8 mouse cellular contexts compared by ENCODE assay signal in the genomic region with DNA sequence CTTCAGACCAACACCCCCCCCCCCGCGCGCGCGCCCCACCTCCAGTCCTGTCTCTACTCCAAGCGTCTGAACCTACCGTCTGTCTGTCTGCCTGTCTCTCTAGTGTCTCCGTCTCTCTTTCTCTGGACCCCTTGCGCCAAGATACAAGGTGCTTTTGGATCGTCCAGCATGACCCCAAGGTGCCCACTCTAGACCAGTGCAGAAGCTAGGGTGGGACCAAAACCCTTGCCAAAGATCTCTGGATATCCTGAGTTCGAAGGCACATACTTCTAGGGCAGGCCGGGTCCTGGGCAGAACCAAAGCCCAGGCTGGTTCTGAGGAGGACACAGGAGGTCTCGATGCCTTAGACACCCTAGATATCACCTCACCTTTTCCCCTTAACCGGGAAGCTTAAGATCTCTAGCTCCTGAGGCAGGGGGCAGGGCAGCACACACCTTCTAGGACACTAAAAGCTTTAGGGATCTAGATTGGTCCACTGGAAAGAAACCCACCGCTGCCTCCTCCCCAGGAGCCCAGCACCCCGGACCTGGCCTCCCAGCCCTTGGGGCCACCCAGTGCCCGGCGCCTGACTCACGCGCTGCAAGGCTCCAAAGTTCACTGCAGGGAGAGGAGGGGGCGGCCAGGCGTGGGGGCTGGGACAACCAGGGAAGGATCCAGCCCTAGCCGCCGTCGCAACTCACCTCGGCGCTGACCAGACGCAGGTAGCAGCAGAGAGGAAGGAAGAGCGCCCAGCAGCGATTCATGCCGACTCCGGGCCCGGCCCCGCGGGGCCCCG. TPM values are rescaled to one million over a fixed set of nuclear protein-coding genes. Genes with fewer than 3 reads are reported as not detected.
DNase-seq lines count a peak whose midpoint lies in the region; ATAC-seq and TF ChIP-seq lines count a peak whose summit lies in the region.

No protein-coding gene starts in this region.

- no peaks in the 10 kb centered on the region for H3K27me3 ChIP-seq in kidney, adult 2 months (replicated peaks; ENCODE audit: control insufficient read depth, insufficient read depth, low read length)
- H3K27me3 ChIP-seq in midbrain, embryonic 13.5 days: peaks cover 80% of the 10 kb centered on the region

- no peak for ATAC-seq in midbrain, embryonic 13.5 days

- no peak for TF ChIP-seq POLR2A in kidney, adult 2 months (IDR thresholded peaks at IDR 0.05; ENCODE audit: low read depth, low read length)

- TF ChIP-seq CTCF in kidney, adult 2 months (conservative IDR thresholded peaks at IDR 0.05; ENCODE audit: insufficient read depth, insufficient read length, low read depth, low read length): no peak

- peak overlapping the region; percentile 97 for H3K27ac ChIP-seq in kidney, adult 2 months (ENCODE audit: insufficient read depth, low read depth, low read length)
- peak overlapping the region; percentile 64; the same call in 1 of the 2 replicates for H3K27ac ChIP-seq in midbrain, embryonic 13.5 days

- WGBS in kidney, adult 2 months: 2% methylated on average over 36 of the region's 36 CpGs
- WGBS in midbrain, embryonic 13.5 days: 3% methylated on average over 35 of the region's 36 CpGs

- peak overlapping the region; percentile 76 for H3K4me3 ChIP-seq in kidney, adult 2 months (ENCODE audit: insufficient read depth, low read depth, low read length)
- peak overlapping the region; percentile 66 for H3K4me3 ChIP-seq in midbrain, embryonic 13.5 days (replicated peaks)

- H3K4me1 ChIP-seq in kidney, adult 2 months (ENCODE audit: control insufficient read depth, insufficient read depth, low read length): peaks cover 11% of the 10 kb centered on the region
- H3K4me1 ChIP-seq in midbrain, embryonic 13.5 days (replicated peaks): peaks cover 37% of the 10 kb centered on the region

- H3K36me3 ChIP-seq in kidney, adult 2 months (ENCODE audit: control insufficient read depth, insufficient read depth, low read length): no peaks in the 10 kb centered on the region
- H3K36me3 ChIP-seq in midbrain, embryonic 13.5 days: no peaks in the 10 kb centered on the region

- DNase-seq in cerebellum, adult 9-11 months: peak; percentile 45
- DNase-seq in cerebellum, postnatal 36 days: no peak
- DNase-seq in thymus, postnatal 4 days: peak; percentile 49
- no peak for DNase-seq in thymus, postnatal 14 days
- peak; percentile 89 for DNase-seq in kidney, adult 2 months
- DNase-seq in frontal cortex, adult 2 months (ENCODE audit: extremely low spot score in 1 of 2, low spot score in 1 of 2): no peak
- DNase-seq in frontal cortex, postnatal 14 days (ENCODE audit: low spot score in 2 of 2): no peak

- H3K4me2 ChIP-seq in midbrain, embryonic 13.5 days (replicated peaks): peak overlapping the region; percentile 94

- H3K9me3 ChIP-seq in midbrain, embryonic 13.5 days: no peaks in the 10 kb centered on the region

- peak overlapping the region; percentile 76 for H3K9ac ChIP-seq in midbrain, embryonic 13.5 days (replicated peaks)

RNA-seq across cellular contexts. Expression of a gene that starts 1.3 kb away (rescaled TPM):
- polyA plus RNA-seq in kidney, adult 2 months (2012; rRNA removed): 32.2 and 33.4 TPM in 2 replicates
- 2.1 and 2.3 TPM in 2 replicates for polyA plus RNA-seq in midbrain, embryonic 13.5 days (2015; fragmentation: Nextera tagmentation; extraction: Ambion mirVana)
- polyA plus RNA-seq in frontal cortex, adult 2 months (2012; rRNA removed): 30.7 and 32.4 TPM in 2 replicates

RNA-seq across cellular contexts. Expression of a gene that starts 42.5 kb away (rescaled TPM):
- polyA plus RNA-seq in kidney, adult 2 months (2012; rRNA removed): 41.3 and 44.1 TPM in 2 replicates
- 3.0 and 4.3 TPM in 2 replicates for polyA plus RNA-seq in midbrain, embryonic 13.5 days (2015; fragmentation: Nextera tagmentation; extraction: Ambion mirVana)
- 58.6 TPM in 2 replicates for polyA plus RNA-seq in frontal cortex, adult 2 months (2012; rRNA removed)

Comparison
In these comparisons a context has a peak if more than half of its experiments do, and no peak if none do; other contexts are left out.
1. DNase-seq: peak in cerebellum, adult 9-11 months (single experiment), thymus, postnatal 4 days (single experiment) and kidney, adult 2 months (single experiment); none in cerebellum, postnatal 36 days (0 of 2), thymus, postnatal 14 days (single experiment), frontal cortex, adult 2 months (0 of 2) and frontal cortex, postnatal 14 days (0 of 2).